Mouse (Mus musculus): ENCODE measurements around the gene Prss56.

The Prss56 gene

DNA sequence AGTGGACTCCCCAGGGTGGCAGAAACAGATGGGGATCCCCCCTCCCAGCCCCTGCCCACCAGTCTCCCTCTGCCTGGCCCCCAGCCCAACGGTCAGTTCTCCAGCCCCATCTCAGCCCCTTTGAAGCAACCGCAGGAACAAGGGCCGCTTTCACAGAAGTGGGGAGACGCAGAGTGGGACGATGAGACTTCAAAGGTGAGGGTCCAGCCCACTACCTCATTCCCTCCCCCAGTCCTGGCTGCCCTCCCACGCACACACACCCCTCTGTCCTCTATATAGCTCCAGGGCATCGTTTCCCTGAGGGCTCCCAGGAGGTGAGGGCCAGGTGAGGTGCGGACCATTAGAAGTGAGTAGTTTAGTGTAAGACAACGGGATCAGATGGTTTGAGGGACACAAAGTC is at the start of gene Prss56:
Gene Prss56 (plus strand): TSS at position 301 of the 400 bp plus-strand sequence.
- no peak for DNase-seq (ENCODE audit: low spot score)

DNA sequence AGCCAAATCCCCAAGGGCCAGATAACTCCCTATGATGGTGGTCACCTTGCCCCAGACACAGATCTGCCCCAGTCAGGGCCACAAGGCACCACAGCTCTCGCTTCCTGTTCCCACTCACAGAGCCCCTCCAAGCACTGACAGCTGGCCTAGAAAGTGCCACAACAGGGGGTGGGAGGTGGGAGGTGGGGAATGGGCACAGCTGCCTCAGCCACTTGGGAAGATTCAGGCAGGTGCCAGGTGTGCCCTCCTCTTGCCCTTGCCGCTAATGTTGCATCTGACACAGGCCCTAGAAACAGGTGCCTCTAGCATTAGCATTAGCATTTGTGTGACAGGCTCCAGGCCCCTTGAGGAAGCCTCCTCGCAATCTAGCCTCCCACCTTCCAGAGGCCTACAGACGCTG is 41.6 kb upstream of the Prss56 start:
- no peak for DNase-seq (ENCODE audit: low spot score)

DNA sequence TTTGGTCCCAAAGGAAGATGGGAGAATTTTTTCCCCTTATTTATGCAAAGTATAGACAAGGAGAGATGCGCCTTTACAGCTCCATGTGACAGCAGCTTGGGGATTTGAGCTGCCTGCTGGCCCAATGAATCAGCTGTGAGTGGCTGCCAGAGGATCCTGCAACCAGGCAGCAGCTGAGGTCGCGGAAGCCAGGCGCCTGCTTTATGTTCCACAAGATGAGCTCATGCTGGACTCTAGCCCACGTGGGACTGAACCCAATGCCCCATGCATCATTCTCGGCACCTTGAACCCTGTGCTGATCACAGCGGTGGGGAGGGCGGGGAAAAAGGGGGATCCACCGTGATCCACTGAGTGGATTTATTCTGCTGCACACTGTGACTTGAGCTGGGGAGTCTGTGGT is 40.7 kb upstream of the Prss56 start:
- DNase-seq (ENCODE audit: low spot score), result no peak

DNA sequence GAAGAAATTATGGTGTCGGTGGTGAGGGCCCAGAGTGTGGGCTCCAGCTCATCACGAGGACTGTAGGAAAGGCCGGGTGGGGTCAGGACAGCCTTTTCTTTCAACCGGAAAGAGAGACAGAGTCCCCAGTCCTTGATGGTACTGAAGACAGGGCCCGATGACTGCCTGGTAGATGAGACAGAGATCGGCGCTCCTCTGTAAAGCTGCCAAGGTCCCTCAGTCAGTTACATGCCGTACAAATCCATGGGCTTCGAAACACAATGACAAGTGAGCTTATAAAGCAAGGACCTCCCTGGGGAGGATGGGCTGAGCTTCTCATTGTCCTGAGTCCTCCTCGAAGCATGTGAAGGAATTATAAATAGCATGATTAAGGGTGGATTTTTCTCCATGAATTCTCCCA is 40.0 kb upstream of the Prss56 start:
- DNase-seq (ENCODE audit: low spot score), result no peak

DNA sequence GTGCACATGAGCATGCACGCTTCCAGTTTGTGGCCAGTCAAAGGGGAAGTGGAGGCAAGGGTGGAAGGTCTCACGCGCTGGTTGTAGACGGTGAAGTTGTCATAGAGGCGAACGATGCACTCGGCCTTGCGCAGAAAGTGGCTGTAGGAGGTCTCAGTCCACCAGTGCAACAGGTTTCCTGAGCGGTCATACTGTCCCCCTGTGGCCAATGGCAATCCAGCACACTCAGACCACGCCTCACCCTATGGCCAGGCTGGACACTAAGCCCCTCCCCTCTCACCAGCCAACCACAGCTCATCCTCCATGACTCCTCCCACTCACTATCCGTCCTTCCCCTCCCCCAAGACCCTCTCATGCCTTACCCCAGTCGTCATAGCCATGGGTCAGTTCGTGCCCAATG is 33.7 kb upstream of the Prss56 start:
- no peak for DNase-seq (ENCODE audit: low spot score)

DNA sequence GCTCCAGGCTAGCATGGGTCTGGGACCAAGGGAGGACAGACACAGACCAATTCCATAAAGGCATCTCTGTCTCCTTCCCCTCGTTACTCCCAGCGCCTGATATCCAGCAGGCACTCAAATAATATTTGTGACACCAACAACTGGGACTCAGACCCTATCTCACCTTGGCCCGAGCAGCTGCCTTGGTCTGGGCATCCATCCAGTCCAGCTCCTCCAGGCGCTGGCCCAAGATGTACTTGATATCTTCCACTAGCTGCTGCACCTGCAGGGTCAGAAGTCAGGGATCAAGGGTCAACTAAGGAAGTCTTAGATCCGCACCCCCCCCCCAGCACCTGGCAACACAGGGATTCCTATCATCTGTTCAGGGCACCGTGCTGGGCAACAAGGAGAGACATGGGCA is 31.8 kb upstream of the Prss56 start:
- no peak for DNase-seq (ENCODE audit: low spot score)

DNA sequence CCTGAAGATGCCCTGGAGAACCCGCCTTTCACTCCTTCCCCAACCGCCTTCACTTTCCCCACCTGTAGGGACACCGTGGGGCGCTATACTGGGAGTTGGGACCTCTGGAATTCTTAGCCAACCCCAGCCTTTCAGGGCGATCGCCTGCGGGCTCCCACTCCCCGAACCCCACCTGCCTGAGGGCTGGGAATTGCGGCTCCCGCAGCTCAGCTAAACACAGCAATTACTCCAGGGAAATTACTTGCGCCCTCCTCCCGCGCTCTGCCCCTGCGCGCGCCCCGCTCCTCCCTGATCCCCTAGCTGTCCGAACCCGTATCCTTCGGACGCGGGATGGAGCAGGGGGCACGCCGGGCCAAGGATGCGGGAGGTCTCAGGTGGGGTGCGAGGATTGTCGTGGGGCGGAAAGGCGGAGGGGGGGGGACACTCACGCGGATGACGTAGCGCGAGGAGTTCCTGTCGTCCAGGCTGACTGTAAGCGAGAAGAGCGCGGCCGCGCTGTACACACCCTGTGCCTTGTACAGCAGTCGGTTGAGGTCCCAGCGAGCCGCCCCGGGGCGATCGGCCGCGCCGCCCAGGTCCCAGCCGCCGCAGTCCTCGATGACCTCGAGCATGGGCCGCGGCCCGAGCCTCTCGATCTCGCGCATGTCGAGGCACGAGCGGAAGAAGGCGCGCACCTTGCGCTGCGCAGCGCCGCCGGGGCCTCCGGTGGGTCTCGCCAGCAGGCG is 29.2 kb upstream of the Prss56 start:
- DNase-seq (ENCODE audit: low spot score), result no peak

DNA sequence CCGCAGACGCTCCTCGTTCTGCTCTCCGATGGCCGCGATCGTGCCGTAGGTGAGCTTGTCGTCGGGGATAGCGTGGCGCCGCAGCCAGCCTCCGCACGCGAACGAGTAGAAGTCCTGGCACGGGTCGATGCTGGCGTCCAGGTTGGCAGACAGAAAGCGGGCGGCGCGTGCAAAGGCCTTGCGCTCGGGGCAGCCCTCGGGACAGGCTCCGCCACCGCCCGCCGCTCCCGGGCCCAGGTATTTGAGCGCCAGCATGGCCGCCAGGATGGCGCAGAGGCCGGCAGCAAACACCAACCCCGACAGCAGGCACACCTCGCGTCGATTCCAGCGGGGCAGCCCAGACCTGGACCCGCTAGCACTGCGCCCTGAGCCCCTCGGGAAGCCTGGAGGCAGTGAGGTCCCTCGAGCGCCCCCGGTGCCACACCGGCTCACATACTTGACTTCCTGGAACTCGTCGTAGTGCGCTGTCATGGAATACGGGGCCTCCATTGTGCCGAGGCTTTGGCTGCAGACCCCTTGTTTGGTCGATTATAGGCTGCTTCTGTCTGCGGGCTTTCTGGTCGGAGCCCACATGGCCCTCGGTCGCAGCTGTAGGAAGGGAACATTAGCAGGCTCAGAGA is 28.5 kb upstream of the Prss56 start:
- DNase-seq (ENCODE audit: low spot score), result no peak

DNA sequence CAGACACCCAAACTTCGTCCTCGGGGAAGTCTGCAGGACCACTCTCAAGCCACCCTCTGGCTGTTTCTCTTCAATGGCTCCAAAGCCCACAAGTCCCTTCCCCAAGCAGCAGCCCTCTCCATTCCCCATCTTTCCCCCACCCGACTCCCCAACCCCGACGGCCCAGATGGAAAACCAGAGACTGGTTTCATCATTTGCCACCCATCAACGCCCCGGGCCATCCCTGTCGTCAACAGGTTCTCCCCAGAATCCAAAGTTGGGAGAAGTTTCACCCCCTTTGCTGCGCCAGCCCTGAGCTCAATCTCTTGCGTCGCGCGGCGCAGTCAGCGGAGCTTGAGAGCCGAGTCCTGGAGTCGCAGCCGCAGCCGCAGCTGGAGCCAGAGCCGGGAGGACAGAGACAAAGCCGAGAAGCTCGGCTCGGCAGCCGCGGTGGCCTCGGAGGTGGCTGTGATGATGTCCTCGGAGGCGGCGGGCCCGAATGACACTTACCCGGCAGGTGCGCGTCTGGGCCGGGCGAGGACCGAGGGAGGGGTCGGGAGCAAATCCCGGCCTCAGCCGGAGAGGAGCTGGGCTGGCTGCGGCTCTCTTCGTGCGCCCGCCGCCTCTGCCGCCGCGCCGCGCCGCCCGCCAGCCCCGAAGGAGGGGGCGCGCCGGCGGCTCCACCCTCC is 27.4 kb upstream of the Prss56 start:
- DNase-seq (ENCODE audit: low spot score), result no peak

DNA sequence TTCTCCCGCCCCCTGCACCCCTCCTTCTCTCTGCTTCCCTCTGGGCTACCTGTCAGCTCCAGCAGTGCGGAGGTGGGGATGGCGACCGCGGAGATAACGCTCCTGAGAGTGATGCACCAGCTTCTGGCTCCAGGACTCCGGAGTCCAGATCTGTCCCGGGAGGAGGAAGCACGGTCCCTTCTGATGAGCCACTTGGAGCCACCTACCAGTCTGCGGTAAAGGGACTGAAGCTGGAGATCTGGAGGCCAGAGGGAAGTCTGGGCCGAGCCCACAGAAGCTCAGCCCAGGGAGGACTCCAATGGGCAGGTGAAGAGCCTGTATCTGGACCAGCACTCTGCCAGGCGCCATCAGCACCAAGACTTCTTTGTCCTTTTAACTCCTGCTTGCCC is 26.9 kb upstream of the Prss56 start, which contains the start of gene Ecel1:
Gene Ecel1 (minus strand): TSS at position 323 of the 389 bp plus-strand sequence.
- no peak for DNase-seq (ENCODE audit: low spot score)

DNA sequence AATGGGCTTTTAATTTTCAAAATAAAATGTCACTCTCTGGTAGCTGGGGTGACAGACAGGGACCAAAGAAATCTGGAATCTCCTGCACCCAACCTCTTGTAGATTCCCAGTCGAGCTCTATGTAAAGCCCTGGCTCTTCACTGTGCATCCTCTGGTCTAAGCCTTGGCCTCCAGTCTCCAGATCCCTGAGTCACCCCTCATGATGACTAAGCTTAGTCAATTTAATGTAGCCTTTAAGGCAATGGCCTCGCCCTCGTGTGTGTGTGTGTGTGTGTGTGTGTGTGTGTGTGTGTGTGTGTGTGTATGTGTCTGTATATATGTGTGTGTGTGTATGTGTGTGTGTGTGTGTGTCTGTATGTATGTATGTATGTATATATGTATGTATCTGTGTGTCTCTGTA is 23.7 kb upstream of the Prss56 start:
- DNase-seq (ENCODE audit: low spot score), result no peak

DNA sequence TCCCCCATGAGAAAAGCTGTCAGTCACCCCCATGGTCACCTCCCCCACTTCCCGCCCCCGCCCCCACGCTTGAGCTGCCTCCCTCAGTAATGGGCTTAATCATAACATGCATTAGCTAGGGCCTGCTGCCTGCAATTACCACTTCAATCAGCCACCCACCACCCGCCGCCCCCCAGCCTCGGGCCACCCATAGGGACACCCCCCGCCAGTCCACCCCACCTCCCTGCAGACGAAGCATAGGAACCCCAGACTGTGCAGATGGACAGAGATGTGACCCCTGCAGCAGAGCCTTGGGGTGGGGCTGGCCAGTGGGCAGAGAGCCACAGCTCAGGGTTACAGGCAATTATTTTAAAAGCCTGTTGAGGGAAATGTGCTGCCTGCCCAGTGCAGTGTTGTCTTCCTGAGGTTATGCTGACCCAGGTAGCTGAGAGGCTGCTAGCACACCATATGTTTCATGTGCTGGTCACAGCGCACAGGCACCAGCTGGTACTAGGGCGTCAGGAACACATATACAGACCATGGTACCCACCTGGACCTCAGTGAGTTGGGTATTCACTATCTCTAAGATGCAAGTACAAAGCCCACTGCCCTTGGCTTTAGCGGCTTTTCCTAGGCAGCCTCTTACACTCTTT is 18.8 kb upstream of the Prss56 start:
- no peak for DNase-seq (ENCODE audit: low spot score)

DNA sequence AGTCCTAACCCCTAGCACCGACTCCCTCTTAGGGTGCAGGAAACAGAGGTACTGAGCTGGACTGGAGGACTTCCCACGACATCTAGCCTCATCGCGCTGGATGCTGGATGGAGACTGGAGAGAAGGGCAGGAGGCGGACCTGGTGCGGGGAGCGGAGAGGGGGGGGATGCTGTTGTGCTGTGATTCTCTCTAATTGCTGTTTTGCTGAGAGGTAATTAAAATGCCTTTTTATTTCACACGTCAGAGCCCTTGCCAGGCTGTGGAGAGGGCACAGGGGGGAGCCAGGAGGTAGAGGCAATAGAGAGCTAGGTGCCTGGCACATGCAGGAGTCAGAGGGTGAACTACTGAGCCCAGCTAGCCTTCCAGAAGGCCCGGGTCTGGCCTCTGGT is 18.3 kb upstream of the Prss56 start:
- no peak for DNase-seq (ENCODE audit: low spot score)

DNA sequence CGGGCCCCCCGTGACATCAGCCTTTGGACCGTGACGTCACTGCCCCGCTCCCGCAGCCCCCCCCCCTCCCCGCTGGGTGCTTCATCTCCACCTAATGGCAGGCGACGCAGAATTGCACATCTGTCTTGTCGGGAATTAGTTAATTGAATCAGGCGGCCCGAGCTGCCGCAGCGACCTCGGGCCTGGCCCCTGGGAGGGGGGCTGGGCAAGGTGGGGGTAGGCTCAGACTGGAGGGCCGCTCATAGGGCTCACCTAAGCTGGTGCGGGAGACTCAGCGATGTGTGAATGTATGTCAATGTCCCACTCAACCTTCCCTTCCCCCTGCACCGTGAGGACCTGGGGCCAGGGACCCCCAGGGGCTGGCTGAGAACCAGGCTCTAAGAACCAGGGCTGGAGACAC is 12.7 kb upstream of the Prss56 start:
- no peak for DNase-seq (ENCODE audit: low spot score)

DNA sequence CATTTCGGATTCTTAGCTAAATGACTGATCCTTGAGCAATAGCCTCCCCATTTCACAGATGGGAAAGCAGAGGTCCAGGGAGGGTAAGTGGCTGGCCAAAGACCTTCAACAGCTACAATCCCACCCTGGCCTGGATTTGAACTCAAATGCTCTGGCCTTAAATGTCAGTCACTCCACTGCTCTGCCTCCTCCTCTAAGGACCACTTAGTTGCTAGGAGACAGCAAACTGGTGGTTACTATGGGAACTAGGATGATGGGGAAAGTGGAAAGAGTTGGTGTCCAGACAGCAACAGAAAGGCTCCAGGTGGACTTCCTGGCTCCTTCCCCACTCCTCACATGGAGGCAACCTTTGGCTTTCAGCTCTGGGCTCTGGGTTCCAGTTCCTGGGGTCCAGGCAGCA is 11.8 kb upstream of the Prss56 start:
- DNase-seq (ENCODE audit: low spot score), result no peak

DNA sequence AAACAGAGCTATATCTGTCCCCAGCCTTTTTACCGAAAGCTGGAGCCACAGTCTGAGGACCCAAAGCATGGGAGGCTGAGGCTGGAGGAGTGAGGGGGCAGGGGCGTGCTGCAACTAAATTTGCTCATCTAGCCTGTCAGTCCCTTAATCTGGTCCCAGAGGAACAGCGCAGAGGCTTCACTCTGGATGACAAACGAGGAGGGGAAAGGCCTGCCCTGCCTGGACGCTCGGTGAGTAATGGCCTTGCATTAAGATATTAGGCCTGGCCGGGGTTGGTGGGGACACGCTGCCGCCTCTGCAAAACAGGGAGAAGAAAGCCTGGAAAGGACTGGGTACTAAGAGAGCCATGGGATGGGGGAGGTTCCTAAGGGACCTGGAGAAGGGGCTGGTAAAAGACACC is 10.8 kb upstream of the Prss56 start:
- DNase-seq (ENCODE audit: low spot score), result no peak

DNA sequence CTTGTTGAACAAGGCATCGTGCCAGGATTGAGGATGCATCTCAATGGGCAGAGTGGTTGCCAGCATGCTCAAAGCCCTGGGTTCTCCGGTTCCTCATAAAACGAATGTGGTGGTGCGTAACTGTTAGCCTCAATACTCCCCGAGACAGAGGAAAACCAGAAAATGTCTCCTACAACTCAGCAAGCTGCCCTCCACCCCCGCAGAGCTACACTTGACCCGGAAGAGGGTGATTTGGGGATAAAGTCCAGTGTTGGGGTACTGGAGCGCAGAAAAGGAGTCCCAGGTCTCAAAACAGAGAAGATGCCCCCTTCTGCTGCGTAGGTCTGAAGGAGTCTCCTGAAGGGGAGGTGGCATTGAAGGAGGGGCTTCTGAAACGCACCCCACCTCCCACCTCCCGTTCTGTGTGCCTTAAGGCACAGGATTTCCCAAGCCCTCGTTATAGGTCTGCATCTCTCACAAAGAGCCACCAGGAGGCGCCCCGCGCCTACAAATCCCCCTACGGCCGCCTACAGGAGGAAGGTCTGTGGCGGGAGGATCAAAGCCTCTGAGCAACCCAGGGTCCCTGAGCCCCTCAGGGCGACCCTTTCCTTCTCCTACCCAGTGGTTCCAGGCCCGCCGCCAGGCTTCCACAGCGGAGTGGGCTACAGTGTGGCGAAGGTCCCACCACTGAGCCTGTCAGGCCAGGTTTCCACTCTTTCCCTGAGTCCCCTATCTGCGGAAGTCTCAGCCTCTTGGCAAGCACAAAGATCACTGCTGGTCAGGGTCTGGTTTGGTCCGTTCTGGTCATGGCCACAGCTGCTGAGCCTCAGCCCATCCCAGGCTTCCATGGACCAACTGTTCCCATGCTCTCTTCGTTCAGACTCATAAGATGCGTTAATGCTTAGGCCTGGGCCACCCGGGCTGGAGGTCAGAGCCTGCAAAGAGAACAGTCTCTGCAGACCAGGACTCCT is 8.8 kb upstream of the Prss56 start:
- DNase-seq (ENCODE audit: low spot score), result peak; percentile 44

DNA sequence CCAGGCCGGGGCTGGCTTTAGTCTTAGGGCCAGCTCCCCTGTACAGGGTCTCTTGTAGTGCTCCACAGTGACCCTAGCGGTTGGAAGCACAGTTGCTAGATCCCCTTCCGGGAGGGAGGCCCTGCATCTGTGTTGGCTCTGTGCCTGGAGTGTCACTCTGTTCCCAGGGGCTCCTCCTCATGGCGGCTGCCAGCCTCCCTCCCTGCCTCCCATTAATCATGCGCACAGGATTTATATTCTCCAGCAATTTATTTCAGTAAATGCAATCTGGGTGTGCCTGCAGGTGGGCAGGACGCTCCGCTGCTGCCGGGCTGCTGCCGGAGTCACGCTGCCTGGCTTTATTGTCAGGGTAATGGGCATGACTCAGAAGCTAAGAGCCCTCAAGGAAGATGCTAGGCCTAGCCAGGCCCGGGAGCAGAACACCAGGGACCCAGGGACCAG is 7.2 kb upstream of the Prss56 start:
- DNase-seq (ENCODE audit: low spot score), result peak; percentile 66

DNA sequence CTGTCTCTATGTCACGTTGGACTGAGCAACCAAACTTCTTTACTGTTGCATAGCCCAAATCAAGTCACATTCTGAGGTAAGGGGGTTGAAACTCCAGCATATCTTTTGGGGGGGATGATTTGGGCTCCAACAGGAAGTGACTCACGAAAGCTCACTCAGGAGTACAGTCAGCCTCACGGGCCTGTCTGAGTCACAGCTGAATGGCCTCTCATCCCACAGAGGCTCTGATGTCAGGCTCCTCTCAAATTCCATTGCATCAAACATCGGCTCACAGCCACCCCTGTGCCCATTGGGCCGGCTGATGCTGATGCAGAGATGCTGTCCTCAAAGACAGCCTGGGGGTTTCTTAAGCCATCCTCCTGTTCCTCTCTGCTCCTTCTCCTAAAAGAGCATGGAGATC is 2.2 kb upstream of the Prss56 start:
- DNase-seq (ENCODE audit: low spot score), result no peak

DNA sequence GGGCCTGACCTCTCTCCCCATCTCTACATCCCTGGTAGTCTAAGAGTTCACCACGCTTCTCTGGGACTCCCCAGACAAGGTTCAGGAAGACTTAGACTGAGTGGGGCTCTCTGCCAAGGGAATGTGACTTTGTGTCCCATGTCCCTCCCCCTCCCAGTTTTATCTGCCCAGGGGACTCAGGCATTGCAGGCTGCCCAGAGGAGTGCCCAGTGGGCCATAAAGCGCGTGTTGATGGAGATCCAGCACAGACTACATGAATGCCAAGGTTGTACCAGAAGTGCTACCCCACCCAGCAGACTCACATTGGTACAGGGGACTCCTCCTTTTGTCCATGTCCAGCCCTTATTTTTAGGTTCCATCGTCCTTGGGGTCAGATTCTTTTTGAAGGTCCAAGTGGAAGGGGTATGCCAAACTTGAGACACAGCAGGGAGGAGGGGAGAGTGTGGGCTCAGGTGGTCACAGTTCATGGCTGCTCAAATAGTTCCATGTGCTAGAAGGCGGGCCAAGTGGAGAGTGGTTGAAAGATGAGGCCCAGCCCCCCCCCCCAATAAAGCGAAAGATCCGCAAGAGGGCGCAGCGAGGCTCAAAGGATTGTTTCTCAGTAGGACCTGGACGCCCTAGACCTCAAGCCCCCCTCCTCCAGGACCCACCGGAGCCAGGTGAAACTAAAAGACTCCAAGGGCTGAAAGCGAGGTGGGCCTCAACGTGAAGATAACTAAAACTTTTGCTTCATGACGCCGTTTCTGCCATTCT is 1.1 kb downstream of the Prss56 start:
- no peak for DNase-seq (ENCODE audit: low spot score)

DNA sequence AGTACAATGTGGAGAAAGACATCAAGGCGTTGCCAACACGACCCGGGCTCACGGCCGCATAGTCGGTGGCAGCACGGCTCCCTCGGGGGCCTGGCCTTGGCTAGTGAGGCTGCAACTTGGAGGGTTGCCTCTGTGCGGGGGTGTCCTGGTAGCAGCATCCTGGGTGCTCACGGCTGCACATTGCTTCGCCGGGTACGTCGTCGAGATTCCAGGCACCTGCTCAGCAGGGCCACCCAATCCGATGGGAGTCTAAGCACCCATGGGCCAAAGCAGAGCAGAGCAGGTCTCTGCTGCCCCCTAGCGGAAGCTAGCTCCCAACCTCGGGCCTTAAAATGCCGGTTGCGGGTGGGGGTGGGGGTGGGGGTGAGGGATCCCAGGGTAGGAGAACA is 1.6 kb downstream of the Prss56 start:
- peak; percentile 37 for DNase-seq (ENCODE audit: low spot score)

All from ovary, adult 18-20 months (tissue).